Mouse (Mus musculus): ENCODE measurements around the gene Prkag3. TPM values are rescaled to one million over a fixed set of nuclear protein-coding genes. Genes with fewer than 3 reads are reported as not detected.

The Prkag3 gene
- total RNA-seq, 2 experiments from 2014 or later = not detected

DNA sequence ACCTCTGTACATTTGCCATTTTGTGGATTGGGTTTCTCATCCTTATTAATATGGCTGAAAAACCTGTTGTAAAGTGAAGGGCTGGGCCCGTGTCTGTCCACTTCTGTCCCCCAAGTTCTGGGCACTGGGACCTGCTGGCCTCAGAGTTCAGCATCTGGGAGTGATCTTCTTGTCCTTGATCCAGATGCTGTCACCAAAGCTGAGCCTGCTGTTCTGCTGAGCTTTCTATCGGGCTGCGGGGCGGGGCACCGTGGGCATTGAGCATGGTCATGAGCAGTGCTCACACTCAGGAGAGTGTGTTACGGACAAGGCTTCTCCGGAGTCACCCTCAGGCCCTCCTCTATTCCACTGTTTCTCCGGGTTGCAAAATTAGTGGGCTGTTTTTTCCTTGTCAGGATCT is 30.9 kb downstream of the Prkag3 start:
- no peak for DNase-seq (ENCODE audit: extremely low spot score in 1 of 2, low spot score in 2 of 2)
- intact Hi-C loops (cut with DNase I) = loop anchor here (5.0 kb wide), 1 partner anchor 34 kb away; no protein-coding TSS in a partner anchor

DNA sequence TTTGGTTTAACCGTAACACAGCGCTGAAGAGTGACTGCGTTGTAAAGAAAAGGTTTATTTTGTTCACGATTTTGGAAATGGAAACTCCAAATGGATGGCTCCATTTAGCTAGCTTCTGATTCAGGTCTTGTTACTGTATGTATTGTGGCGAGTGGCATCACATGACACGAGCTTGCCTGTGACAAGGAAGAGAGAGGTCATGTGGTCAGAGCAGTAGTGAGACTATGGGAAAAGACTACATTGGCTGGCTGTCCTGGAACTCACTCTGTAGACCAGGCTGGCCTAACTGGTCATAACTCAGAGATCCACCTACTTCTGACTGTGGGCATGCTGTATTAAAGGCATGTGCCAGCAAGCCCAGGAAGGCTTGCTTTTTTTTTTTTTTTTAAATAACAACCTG is 33.1 kb downstream of the Prkag3 start:
- DNase-seq (ENCODE audit: extremely low spot score in 1 of 2, low spot score in 2 of 2) = no peak
- intact Hi-C loops (cut with DNase I) = loop anchor here (5.0 kb wide), 1 partner anchor 36 kb away; no protein-coding TSS in a partner anchor

DNA sequence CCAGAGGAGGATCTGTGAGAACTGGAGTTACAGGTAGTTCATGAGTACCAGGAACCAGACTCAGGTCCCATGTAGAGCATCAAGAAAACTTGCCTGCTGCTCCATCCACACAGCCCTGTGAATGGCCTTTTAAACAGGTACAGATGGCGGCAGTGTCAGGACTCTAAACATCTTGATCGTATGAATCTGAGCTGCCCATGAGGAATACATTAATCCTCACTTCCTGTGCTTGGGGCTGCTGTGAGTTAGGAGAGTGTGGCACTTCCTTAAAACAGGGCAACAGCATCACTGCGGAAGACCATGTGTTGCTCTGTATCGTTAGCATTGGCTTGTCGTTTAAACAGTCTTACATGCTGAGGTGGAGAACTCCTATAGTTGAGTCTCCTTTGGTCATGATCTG is 33.6 kb downstream of the Prkag3 start:
- no peak for DNase-seq (ENCODE audit: extremely low spot score in 1 of 2, low spot score in 2 of 2)
- intact Hi-C loops (cut with DNase I) = loop anchor here (5.0 kb wide), 1 partner anchor 37 kb away; no protein-coding TSS in a partner anchor

DNA sequence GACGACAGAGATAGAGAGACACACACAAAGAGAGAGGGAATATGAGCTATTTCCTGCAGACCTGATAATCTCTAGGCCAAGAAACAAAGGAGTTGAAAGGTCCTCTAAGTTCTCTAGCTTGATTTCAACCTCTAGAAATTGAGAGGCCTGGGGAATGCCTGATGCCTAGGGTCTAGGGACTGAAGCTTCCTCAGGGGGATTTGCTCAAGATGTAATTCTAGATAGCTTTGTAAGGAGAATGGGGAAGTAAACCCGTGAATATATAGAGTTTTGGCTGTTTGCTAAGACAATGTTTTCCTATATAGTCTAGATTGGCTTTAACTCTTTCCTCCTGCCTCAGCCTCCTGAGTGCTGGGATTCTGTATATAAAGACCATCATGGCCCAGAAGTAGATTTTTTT is 34.1 kb downstream of the Prkag3 start:
- intact Hi-C loops (cut with DNase I) = loop anchor here (5.0 kb wide), 1 partner anchor 37 kb away; no protein-coding TSS in a partner anchor
- no peak for DNase-seq (ENCODE audit: extremely low spot score in 1 of 2, low spot score in 2 of 2)

DNA sequence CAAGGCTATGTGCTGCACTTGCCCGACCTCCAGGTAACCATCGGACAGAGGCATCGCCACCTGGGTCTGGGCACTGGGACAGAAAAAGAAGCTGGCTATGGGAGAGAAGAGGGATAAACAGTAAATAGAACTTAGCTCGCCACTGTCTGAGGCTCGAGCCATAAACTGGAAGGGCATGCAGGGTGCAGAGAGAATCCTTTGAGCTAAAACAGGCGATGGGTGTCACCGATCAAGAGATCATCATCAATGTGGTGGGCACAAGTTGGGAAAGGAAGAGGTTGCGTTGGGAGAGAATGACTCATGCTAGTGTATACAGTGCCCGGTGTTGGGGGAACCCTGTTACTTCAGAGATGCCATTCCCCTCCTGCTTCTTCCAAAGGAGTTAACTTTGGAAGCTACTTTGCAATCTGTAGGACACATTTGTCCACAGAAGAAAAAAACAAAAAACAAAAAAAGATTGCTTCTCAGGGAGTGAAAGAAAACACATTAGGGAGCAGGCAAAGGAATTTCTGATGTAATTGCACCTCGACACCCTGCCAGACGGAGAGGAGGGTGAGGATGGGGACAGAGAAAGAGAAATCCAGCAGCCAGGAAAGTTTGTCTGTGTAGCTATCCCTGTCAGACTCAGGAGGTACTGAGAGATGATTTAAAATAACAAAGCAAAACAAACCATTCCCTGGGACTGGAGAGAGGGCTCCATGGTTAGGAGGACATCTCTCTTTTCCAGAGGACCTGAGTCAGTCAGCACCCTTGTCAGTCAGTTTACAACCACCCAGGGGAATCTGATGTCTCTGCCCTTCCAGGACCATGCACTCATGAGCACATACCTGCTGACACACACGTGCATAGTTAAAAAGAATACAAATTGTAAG is 34.9 kb downstream of the Prkag3 start:
- DNase-seq (ENCODE audit: extremely low spot score in 1 of 2, low spot score in 2 of 2) = no peak
- intact Hi-C loops (cut with DNase I) = no loop called here

DNA sequence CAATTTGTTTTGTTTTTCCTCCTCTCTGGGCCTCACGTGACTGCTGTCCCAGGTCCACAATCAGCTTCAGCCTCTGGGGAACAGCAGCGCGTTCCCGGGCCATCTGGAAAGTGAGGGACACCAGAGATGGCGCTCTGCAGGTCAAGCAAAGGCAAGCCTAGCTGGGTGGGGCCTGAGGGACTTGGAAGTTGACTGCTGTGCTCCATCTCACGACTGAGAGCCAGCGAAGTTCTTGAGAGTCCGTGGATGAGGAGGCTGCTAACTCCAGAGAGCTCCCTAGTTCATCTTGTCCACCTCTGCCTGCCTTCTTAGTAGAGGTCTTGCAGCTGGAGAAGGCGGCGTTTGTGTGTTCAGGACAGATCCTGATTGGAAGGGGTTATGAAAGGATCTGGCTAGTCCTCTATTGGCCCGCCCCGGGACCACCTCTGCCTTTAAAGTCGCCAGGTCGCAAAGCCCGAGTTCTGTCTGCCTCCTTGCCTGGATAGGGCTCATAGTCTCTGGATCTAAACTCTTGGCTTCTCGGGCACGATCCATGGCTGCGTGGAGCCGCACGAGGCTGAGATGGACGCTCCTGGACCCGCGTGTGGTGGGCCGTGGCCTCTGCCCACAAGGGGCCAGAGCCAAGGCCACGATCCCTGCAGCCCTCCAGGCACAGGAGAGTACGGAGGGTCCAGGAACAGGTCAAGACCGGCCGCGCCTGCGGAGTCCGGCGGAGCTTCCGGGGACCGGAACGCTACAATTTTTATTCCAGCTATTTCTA is 35.7 kb downstream of the Prkag3 start, which contains the start of gene Cyp27a1:
Gene Cyp27a1 (plus strand): TSS at position 476 of the 760 bp plus-strand sequence.
- intact Hi-C loops (cut with DNase I) = no loop called here
- DNase-seq (ENCODE audit: extremely low spot score in 1 of 2, low spot score in 2 of 2) = peak in 1 of 2 experiments; percentile 65

DNA sequence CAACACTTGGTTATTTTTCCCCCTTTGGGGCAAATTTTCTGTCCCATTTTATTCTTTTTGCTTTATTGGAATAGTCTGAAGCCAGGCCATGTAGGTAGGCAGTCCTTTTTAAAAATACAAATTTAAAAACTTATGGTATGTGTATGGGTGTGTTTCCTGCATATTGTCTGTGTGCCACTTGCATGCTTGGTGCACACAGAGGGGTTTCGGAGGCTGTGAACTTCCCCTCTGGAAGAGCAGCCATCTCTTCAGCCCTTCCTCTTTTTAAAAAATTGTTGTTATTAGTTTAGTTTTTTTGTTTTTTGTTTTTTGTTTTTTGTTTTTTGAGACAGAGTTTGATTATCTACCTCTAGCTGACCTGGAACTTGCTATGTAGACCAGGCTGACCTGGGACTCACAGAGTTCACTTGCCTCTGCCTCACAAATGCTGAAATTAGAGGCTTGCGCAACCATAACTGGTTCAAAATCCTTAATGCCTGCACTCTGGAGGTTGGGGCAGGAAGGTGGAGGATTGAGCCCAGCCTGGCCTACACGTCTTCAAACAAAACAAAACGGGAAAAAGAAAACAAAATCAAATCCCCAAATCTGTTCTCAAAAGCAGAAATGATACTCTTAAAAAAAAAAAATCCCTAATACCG is 36.4 kb downstream of the Prkag3 start:
- intact Hi-C loops (cut with DNase I) = no loop called here
- DNase-seq (ENCODE audit: extremely low spot score in 1 of 2, low spot score in 2 of 2) = no peak

DNA sequence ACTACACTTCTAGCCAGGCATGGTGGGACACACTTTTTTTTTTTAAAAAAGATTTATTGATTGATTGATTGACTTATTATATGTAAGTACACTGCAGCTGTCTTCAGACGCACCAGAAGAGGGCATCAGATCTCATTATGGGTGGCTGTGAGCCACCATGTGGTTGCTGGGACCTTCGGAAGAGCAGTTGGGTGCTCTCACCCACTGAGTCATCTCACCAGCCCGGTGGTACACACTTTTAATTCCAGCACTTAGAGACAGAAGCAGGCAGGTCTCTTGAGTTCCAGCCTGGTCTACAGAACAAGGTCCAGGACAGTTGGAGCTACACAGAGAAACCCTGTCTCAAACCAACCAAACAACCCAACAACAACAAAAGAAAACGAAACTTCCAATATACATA is 37.0 kb downstream of the Prkag3 start:
- intact Hi-C loops (cut with DNase I) = no loop called here
- DNase-seq (ENCODE audit: extremely low spot score in 1 of 2, low spot score in 2 of 2) = no peak

DNA sequence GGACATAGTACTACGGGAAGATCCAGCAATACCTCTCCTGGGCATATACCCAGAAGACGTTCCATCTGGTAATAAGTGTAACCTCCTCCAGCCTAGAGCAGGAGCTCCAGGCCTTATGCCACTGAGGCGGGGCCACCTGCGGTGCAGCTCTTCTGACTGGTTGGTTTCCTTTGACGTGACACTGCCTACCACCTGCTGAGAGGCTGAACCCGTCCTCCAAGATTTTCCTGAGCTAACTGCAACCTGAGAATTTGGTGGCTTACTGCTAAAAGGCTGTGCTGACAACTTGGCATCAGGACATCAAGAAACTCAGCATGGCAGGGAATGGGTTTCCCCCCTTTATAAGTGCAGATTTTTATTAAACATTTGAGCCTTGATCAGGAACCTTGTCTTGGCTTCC is 39.5 kb downstream of the Prkag3 start:
- intact Hi-C loops (cut with DNase I) = no loop called here
- no peak for DNase-seq (ENCODE audit: extremely low spot score in 1 of 2, low spot score in 2 of 2)

DNA sequence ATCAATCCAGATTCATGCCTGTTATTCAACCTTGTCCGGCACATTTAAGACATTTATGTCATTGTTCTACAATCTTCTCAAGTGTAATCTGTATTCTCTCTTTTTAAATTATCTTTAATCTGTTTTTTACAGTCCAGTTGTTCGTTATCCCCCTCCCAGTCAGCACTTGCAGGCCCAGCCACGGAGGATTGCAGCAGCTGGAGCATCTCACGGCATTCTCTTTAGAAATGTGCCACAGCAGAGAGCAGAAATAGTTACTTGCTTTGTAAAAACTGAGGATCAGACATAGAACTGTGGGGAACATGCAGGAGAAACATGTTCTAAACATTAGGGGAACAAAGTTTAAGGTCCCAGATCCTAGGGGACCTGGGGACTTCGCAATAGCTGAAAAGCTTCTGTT is 44.0 kb downstream of the Prkag3 start:
- intact Hi-C loops (cut with DNase I) = no loop called here
- DNase-seq (ENCODE audit: extremely low spot score in 1 of 2, low spot score in 2 of 2) = no peak

DNA sequence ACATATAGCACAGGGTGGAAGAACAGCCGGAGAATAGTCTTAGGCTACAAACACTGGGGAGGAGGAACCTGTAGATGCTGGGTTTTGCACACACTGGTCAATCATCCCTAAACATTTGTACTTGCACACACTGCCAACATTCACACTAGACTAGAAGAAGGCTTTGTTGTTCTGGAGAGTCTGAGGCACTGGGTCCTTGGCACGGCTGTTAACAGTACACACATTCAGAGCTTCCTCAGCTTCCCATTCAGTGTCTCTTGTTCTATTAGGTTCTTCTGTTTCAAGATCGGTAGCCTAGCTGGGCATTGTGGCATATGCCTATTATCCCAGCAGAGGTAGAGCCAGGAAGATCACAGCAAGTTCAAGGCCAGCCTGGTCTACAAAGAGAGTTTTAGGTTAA is 44.9 kb downstream of the Prkag3 start:
- no peak for DNase-seq (ENCODE audit: extremely low spot score in 1 of 2, low spot score in 2 of 2)
- intact Hi-C loops (cut with DNase I) = no loop called here

DNA sequence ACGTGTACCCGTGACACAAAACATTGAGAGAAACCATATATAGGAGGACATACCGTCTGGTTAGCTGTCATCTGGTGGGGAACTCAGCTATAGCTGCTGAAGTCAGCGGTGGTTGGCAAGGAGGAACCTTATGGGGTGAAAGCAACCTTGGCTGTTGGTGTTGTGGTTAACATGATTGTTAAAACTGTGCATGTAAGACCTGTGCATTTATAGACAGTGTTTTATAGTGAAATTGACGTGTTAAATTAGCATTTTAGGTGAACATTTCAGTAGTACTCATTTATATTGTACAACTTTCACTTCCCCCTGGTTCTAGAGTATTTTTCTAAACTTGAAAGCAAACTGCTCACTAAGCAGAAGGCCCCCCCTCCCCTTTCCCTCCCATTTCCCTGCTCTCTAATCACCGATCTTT is 46.9 kb downstream of the Prkag3 start:
- intact Hi-C loops (cut with DNase I) = no loop called here
- DNase-seq (ENCODE audit: extremely low spot score in 1 of 2, low spot score in 2 of 2) = no peak

DNA sequence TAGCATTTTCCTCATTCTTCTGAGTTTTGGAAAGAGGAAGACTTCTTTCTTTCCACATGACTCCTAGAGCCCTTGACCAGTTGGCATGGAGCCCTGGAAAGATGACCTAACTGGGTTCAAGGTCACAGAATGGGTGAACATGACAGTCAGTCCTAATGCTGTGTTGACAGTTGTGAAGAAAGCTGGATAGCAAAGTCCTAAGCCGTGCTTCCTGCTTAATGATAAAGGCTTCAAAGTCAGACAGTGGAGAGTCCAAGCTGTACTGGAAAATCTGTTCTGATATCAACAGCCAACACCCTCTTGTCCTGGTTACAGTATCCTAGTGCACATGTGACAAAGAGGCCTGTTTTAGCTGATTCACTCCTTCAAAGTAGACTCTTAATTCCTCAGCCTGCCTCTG is 50.2 kb downstream of the Prkag3 start:
- no peak for DNase-seq (ENCODE audit: extremely low spot score in 1 of 2, low spot score in 2 of 2)
- intact Hi-C loops (cut with DNase I) = no loop called here

DNA sequence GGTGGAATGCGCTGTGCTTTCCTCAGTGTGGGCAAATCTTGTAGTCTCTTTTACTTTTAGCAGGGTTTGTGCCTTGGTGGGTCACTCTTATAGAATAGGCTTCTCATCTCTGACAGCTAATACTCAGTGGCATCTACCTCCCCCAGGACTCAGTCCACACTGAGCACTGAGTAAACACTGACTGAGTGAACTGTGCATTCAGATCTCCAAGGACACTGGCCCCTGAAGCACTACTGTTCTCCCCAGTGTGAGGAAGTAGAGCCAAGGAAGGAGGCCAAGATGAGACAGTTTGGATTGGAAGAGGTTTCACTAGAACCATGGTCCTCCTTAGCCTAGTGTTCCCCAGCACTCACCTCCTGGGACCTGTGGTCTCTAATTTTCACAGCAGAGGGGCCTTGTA is 50.7 kb downstream of the Prkag3 start:
- no peak for DNase-seq (ENCODE audit: extremely low spot score in 1 of 2, low spot score in 2 of 2)
- intact Hi-C loops (cut with DNase I) = no loop called here

DNA sequence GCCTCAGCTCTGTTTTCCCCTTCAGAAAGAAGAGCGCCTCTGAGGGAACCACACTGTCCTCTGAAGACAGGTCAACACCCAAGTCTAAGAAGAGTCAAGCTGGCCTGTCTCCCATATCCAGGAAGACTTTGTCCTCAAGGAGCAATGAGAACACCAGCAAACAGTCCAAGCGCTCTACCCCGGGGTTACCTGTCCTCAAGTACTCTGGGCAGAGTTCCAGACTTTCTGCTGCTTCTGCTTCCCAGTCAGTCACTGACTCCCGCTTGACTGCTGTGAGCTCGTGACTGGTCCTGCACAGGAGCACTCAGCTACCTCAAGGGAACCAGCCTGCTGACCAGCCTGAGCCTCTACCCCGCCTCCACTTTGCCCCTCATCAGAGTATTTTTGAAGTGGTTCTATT is 51.6 kb downstream of the Prkag3 start:
- DNase-seq (ENCODE audit: extremely low spot score in 1 of 2, low spot score in 2 of 2) = no peak

DNA sequence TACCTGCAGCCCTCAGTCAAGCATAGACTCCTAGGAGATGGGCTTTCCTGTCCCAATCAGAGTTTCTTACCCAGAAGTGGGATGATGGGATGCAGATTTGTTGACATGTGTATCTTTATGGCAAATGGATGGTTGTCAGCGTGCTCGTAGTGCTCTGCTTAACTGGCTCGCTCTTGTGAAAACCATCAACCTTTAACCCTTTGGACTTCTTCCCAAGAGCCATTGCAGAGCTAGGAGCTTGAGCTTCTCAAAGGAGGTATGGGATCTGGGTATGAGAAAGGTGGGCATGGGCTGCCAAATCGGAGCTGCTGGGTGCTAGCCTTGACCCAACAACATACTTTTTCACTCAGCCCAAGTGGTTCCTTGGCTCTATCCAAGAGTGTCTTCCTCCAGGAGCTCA is 53.2 kb downstream of the Prkag3 start:
- no peak for DNase-seq (ENCODE audit: extremely low spot score in 1 of 2, low spot score in 2 of 2)
- intact Hi-C loops (cut with DNase I) = no loop called here

More for the DNA sequence above, 51.6 kb downstream of the Prkag3 start:
- intact Hi-C loops (cut with DNase I) = no loop called here

DNA sequence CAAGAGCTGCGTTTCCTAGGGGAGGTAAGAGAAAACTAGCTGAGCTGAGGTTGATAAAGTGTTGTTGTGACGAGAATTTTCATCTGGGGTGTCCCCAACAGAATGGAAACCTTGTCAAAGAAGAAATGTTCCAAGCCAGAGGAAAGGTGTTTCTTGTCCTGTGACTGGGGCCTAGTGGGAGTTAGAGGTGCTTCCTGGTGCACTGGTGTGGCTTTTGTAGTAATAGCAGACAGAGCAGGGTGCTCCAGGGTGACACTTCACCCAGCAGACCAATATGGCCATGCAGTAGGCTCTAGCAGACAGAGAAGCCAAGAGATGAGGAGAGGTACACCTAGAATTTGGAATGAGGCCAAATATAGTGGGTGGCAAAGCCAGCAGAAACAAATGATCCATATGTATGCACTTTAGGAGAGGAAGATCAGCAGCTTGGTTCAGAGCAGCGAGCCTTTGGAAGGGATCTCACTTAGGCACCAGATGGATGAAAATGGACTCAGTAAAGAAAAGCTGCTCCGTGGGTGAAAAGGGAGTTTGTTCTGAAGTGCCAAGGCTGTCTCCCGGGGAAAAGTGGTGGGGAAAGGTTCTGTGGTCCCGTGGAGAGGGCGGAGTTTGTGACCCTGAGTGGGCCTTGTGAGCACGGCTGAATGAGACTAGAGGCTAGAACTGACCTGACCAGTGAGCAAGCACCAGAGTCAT is 55.0 kb downstream of the Prkag3 start:
- intact Hi-C loops (cut with DNase I) = no loop called here
- no peak for DNase-seq (ENCODE audit: extremely low spot score in 1 of 2, low spot score in 2 of 2)
